Mouse (Mus musculus) right cerebral cortex, postnatal 10 days (tissue): Measurements from ENCODE around the gene Bcl2l13.
"Not testable (repeated sequence)": the region's sequence is repeated elsewhere in the genome, so short reads cannot be mapped to it uniquely, and the experiment has no call there.

ENCODE experiments used
- DNase-seq, 2 experiments: peaks; one replicate each; pipeline ENCODE4 v3.0.0; 2021; ENCODE audit warnings: low spot score in 2 of 2

Gene Bcl2l13

DNA sequence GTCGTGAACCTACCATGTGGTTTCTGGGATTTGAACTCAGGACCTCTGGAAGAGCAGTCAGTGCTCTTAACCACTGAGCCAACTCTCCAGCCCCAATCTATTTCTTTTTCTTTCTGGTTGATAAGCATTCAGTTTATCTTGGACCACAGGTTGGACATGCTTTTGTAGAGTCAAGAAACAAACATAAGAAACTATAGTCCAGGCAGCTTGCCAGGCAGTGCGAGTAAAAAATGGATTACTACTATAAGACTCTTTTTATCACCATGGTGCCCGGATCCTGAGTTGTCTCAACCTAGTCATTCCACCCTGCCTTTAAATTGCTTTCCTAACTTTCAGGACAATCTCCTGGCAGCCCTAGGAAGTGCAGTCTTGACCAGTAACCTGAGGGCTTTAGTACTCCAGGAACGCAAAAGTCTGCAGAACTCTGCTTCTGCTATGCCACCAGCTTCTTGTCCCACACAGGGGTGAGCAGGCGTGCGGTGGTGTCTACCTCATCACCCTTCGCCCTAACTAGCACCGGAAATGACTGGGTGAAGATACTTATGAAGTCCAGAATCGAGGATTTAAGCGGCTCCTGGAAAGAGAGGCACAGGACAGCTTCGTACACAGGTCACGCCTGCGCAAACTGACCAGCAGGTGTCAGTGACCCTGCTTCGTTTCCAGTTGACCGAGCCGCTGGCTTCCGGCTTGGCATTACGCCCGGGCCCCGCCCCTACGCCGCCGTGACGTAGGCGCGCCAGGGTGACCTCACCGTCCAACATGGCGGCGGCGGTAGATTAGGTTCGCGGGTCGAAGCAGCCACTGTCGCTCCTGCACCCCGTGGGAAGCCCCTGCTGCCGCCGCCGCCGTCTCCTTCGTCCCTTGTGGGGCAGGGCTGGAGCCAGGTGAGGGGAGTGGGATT, at the start of gene Bcl2l13:
TSS of gene Bcl2l13 (plus strand) at position 739 of the 901 bp plus-strand sequence.
- DNase-seq = peak; percentile 93 to 95

DNA sequence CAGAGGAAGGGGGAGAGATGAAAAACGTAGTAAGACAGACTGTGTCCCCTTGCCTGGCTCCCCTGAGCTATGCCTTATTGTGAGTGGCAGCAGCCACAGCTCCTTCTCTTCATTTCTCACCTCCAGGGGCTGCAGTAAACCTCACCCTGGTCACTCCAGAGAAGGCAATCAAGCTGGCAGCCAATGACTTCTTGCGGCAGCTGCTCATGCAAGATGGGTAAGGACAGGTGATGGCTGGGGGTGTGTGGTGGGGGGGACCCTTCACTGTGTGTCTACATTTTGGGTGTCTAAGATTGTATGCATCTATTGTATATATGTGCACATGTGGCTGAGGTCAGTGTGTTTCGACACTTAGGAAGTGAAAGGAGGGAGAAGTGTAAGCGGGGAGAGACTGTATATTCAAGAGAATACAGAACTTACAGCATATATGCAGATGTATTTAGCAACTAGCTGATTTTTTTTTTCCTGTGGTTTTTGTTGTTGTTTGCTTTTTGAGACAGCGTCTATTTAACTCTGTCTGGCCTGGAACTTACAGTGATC, 47.9 kb upstream of the Bcl2l13 start:
- no peak for DNase-seq

DNA sequence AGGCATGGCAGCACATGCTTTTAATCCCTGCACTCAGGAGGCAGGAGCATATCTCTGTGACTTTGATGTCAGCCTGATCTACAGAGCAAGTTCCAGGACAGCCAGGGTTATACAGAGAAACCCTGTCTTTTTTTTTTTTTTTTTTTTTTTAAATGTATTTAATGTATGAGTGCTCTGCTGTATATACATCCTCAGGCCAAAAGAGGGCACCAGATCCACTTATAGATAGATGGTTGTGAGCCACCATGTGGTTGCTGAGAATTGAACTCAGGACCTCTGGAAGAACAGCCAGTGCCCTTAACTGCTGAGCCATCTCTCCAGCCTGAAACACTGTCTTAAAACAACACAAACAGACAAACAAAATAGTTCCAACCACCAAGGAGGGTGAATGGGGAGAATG, 47.1 kb upstream of the Bcl2l13 start:
- no peak for DNase-seq

DNA sequence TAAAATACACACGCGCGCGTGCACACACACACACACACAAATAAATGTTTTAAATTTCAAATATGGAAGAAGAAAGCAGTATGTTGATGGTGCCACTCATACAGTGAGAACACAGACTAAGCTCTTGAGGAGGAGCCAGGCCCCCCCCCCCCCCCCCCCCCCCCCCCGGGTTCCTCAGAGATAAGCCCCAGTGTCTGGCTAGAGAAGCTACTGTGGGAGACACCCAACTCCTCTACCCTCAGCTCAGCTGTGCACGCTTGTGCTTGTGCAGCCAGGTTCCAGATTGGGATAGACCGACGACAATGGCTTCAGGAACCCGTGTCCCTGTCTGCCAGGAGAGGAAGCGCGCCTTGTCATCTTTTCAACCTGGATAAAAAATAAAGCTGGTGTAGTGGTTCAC, 45.9 kb upstream of the Bcl2l13 start:
- DNase-seq = no peak

DNA sequence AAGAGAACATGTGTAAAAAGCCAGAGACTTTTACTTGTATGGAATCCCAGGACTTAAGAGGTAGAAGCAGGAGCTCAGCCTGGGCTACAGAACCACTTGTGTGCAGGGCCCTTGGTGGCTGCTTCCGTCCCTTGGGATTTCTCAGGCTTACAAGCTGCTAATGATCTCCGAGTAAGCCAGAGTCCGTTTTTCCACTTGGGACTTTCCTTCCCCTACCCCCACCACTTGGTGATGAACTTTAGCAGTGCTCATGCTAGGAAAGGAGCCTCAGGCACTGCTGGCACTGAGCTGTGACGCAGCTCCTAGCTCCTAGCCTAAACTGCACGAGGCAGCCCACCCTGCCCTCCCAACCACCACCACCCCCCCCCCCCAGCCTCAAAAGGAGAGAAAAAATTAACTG, 45.3 kb upstream of the Bcl2l13 start:
- no peak for DNase-seq

DNA sequence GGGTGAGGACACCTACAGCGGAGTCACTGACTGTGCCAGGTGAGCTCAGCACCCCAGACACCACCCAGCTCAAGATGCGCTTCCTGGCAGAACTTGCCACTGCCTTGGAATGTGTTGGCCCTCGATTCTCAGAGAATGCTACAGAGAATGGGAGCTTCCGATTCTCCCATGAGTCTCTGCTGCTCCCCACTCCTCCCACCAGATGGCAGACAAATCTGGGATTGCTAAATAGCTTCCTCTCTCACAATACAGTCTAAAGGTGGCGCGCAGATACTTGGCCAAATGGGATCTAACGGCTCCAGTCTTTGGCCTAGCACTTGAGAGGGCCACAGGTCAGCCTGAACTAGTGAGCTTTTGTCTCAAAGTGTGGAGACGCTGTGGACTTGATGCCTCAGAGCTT, 43.1 kb upstream of the Bcl2l13 start:
- no peak for DNase-seq

DNA sequence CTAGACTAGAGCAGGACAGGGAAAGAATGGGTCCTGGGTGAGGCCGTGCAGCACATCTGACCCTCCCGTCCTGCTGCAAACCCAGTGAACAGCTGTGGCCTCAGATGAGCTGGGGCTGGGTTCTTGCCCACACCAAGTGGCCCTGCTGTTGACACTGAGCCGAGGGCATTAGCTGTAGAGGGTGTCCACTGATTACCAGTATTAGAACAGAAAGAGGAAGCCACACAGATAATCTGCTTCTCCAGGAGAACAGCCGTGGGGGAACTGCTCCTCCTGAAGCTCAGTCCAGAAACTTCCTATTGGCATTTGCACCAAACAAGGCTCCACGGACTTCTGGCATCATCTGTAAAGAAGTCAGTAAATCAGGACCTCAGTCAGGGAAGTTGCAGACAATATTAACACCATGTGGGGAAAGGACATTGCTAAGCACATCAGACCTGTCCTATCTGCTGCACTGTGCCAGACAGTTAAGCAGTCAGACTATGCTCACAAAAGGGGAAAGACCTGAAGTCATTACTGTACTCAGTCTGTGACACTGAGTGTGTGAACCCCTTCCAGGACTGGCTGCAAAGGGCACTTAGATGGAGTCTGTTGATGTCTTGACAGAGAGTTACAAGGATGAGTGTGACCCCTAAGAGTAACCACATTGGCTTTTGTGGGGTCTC, 40.5 kb upstream of the Bcl2l13 start:
- no peak for DNase-seq

DNA sequence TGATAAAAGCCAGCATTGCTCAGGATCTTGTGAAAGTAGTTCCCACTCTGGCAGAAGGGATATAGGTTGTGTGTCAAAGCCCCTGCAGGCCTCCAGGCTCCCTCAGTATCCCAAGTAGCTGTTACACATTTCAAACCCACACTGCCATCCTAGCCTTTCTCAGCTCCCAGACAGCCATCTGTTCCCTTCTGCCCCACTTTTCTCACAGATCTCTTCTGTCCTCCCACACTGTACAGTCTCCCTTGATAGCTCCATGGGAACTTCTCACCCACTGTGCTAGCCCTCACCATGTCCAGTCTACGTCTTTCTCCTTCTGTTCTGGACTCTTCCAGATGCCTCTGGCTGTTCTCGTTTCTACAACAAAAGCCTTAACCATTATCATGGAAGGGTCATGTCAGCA, 39.9 kb upstream of the Bcl2l13 start:
- peak in 1 of 2 experiments; percentile 53 for DNase-seq

DNA sequence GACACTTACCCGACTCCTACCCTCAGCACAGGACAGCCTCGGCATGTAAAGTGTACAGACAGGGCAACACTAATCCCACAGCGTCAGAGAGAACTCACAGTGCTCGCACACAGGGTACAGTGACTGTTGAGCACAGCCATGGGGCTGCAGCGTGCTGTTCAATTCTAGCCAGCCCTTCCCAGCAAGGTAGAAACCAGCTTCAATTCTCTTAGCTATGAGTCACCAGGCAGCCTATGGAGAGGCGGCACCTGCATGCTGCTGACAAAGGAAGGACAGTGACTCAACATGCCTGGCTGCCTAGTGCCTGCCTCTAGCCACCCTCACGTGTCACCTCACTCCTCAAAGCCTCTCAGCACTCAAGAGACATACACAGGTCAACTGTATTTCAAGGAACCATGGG, 38.0 kb upstream of the Bcl2l13 start:
- no peak for DNase-seq

DNA sequence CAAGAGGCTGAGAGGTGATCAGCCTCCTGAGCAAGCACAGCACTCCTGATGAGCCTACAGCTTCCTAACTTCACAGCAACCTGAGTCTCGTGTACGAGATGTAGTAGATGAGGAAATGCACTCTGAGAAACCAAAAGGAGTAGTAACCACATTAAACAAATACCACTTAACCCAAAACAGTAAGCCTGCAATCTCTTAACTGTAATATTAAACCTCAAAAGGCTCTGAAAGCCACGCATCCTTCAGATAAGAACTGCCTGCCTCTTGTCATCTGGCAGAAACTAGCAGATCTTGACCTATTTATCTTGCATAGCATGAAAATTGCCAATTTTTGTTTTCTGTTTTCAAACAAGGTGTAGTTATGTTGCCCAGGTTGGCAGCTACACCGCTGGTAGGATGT, 37.1 kb upstream of the Bcl2l13 start:
- no peak for DNase-seq

DNA sequence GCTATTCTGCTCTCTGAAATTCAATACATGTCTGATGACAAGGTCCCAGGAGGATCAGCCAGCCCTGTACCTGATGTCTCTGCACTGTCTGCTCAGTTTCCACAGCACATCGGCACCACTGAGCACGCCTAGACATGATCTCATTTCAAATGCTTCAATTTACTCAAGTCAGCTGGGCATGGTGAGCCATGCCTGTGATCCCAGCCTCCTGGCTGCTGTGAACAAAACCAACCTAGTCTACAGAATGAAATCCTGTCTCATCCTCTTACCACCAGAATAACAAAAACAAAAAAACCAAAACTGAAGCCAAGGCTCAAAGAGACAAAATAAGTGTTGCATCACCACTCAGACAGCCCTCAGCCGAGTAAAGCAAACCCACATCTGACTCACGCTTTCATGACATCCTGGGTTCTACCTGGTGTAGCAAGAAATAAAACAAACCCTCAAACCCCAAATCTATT, 36.4 kb upstream of the Bcl2l13 start:
- no peak for DNase-seq

DNA sequence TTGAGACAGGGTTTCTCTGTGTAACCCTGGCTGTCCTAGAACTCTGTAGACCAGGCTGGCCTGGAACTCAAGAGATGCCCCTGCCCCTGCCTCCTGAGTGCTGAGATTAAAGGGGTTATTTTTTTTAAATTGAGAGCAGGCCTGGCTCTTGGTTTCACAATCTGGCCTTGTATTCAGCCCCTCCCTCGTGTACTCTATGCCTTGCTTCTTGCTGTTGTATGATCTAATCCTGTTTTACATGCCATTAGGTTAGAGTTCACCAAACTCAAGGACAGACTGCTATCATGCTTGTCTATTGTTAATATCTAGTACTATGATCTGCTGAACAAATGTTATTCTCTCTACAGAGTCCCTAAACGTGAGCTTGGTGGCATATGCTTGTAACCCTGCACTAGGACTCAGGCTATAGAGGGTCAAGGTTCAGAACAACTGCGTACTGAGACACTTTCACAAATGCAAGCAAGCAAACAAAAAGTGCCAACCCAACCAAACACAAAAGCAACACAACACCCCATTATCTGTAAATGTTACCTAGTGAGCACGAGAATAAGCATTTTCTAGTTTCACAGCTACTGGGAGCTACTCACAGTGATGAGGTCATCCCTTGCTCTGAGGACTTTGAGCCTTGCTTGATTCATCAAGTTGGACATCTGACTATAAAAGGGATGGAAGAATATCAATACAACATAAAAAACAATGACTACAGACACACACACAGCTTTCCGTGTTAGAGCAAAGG, 28.8 kb upstream of the Bcl2l13 start:
- DNase-seq = no peak

DNA sequence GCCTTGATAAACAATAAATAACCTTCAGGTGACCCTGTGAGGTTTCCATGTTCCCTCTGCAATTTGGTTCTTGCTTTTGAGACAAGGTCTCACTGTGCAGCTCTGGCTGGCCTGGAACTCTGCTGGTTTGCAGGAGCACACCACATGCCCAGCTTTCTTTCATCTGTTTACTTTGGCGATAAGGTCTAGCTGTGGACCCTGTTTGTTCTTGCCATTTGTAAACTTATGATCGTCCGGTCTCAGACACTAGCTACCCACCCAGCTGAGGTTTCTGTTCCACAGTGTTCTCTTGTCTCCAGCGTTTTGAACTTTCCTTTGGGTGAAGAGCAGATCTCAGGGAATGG, 28.3 kb upstream of the Bcl2l13 start:
- no peak for DNase-seq

DNA sequence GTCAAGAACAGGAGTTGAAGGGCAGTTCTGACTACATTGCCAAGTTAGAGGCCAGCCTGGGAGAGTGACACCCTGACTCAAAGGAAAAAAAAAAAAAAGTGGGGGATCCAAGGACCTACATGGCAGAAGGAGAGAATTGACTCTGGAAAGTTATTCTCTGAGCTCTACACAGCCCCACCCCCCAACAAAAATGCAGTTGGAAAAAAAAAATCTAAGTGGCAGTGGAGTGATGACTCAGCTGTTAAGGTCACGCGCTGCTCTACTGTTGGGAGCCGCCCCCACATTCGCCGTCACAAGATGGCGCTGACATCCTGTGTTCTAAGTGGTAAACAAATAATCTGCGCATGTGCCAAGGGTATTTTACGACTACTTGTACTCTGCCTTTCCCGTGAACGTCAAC, 24.0 kb upstream of the Bcl2l13 start:
- DNase-seq = not testable (repeated sequence)

DNA sequence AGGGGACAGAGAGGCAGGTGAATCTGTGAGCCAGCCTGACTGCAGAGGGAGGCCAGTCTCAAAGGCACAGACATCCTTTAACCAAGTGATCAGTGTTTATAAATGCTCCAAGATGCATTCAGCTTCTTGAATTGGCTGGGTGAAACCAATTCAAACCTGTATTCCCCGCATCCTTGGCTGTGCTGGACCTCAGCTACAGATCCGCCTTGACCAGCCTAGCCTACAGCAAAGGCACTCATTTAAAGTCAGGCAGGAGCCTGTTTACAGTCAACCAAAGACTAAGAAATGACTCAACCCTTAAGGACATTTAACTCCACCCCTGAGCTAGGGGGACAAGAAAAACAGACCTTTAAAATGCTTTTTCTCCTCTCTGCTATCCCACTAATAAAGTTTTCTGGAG, 16.7 kb upstream of the Bcl2l13 start:
- no peak for DNase-seq

DNA sequence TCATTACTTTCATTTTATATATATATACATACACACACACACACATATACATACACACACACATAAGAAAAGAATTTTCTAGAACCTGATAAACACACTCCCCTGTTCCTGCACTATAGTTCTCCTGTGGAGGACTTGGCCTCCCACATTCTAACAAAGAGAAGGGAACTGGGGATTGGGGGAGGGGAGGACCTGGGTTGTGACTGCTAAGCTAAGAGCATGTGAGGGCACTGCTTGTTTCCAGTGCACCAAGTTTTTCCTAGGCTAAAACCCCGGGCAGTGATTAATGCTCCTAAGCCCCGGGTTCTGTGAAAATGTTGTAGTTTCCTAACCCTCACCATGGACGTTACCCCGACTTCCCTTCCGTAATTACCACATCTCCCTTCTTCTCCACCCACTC, 15.9 kb upstream of the Bcl2l13 start:
- DNase-seq = no peak

DNA sequence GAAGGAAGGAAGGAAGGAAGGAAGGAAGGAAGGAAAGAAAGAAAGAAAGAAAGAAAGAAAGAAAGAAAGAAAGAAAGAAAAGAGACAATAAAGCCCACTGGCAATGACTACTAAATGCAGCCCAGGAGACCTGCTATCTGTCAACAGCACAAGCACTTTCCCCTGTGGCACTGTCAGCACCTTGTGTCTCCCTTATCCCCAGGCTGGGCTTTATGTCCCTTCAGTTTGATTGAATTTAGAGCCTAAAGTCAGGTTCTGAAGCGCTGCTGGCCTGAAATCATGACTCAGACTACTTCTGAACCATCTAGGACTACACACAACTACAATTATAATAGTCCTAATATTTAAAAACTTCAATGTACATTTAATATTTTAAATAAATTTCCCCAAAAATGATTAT, 15.1 kb upstream of the Bcl2l13 start:
- no peak for DNase-seq

DNA sequence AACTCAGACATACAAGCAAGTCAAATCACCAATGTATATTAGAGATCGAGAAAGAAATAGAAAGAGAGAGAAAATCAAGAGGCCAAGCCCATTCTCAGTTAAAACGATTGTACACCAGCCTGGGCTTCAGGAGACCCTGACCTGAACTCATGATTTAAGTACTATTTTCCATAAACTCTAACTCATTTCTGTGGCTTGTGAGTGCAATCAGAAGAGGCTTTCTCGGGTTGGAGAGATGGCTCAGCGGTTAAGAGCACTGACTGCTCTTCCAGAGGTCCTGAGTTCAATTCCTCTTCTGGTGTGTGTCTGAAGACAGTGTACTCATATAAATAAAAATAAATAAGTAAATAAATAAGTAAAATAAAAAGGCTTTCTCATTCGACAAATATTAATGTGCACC, 14.3 kb upstream of the Bcl2l13 start:
- DNase-seq = no peak

DNA sequence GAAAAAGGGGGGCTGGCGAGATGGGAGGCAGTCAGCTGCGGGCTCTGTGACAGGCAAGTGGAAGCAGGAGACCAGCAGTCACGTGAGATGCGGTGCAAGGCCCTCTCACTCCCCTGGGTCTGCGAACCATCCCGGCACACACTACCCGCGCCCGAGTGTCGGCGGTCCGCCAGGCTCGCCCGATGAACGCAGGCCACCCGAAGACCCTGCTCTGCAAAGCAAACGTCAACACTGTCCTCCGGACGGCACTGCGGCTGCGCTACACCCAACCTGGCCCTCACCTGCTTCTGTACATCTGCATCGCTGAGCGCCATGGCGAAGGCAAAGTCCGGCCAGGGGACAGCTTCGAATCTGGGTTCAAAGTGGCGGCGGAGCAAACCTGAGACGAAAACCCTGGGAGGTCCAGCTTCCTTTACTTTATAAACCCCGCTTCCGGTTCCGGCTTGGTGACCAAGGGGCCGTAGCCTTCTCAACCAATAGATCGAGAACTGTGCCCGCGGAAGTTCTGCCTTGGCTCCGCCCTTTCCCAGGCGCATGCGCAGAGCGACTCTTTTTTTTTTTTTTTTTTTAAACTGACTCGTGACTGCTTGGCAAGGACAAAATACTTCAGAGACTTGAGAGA, 13.6 kb upstream of the Bcl2l13 start, which contains the start of gene Atp6v1e1:
TSS of gene Atp6v1e1 (minus strand) at position 487 of the 622 bp plus-strand sequence.
- DNase-seq = peak; percentile 96 to 97

DNA sequence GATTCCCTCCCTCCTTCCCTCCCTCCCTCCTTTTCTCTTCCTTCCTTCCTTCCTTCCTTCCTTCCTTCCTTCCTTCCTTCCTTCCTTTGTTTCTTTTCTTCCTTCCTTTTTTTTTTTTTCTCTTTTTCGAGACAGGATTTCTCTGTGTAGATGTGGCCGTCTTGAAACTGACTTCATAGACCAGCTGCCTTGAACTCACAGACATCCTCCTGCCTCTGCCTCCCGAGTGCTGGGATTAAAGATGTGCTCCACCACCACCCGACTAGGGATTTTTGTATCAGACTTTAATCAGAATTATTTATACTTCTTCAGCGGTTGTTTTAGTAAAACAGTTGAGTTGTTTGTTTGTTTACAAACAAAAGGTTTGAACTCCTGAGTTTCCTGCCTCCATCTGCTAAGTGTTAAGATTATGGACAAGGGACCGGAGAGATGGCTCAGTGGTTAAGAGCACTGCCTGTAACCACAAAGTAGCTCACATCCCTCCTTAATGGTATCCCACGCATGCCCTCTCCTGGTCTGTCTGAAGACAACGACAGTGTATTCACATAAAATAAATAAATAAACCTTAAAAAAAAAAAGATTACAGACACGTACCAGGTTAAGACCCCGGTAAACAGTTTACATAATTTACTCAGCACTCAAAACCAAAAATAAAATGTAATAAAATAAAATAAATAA, 12.9 kb upstream of the Bcl2l13 start:
- peak in 1 of 2 experiments; percentile 32 for DNase-seq

DNA sequence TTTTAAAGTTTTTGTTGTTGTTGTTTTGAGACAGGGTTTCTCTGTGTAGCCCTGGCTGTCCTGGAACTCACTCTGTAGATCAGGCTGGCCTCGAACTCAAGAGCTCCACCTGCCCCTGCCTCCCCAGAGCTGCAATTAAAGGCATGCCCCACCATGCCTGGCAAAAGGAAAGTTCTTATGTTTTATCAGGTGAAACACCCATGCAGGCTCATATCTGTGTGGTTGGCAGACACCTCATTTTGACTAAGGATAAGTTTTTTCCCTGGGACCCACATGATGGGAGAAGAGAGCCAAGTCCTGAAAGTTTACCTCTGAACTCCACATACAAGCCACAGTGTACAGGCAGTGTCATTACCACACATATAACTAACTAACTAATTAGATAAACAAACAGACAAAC, 6.0 kb upstream of the Bcl2l13 start:
- no peak for DNase-seq
